Mouse (Mus musculus) midbrain, postnatal 0 days (tissue): ENCODE results near the gene Cygb. TPM values are rescaled to one million over a fixed set of nuclear protein-coding genes. Genes with fewer than 3 reads are reported as not detected.
"Not testable (repeated sequence)": the region's sequence is repeated elsewhere in the genome, so short reads cannot be mapped to it uniquely, and the experiment has no call there.

Source experiments
- ATAC-seq: fragments of 200-750 bp; cut with Nextera tagmentation; 2 replicates; pipeline ENCODE4 v1.8.0; 2017; ENCODE audit warnings: moderate number of reproducible peaks, mild to moderate bottlenecking, moderate TSS enrichment, moderate library complexity; ENCODE audit not compliant: low FRiP score
- DNase-seq: peaks from one replicate; pipeline ENCODE4 v3.0.0-alpha.2; 2015; ENCODE audit warnings: low spot score
- H3K27ac ChIP-seq: fragments of 300-500 bp; sonication (generic); 2 replicates; pipeline ENCODE4 v1.5.1; 2014; ENCODE audit warnings: low read depth, mild to moderate bottlenecking, low read length, mixed read lengths
- H3K27me3 ChIP-seq: fragments of 300-500 bp; sonication (generic); 2 replicates; pipeline ENCODE4 v1.6.1; 2014; ENCODE audit warnings: low read length, control low read depth, mixed read lengths; ENCODE audit not compliant: insufficient read depth
- H3K36me3 ChIP-seq: fragments of 300-500 bp; sonication (generic); 2 replicates; pipeline ENCODE4 v1.6.1; 2014; ENCODE audit warnings: low read length, control low read depth, mixed read lengths; ENCODE audit not compliant: insufficient read depth
- H3K4me1 ChIP-seq: fragments of 300-500 bp; sonication (generic); 2 replicates; pipeline ENCODE4 v1.6.1; 2014; ENCODE audit warnings: mild to moderate bottlenecking, control low read depth, antibody characterized with exemption, low read length, mixed read lengths; ENCODE audit not compliant: insufficient read depth
- H3K4me2 ChIP-seq: fragments of 300-500 bp; sonication (generic); 2 replicates; pipeline ENCODE4 v1.6.1; 2014; ENCODE audit warnings: low read depth, mild to moderate bottlenecking, low read length, mixed read lengths; ENCODE audit not compliant: poor library complexity, severe bottlenecking
- H3K4me3 ChIP-seq: fragments of 300-500 bp; sonication (generic); 2 replicates; pipeline ENCODE4 v1.5.1; 2014; ENCODE audit warnings: low read depth, mild to moderate bottlenecking, low read length, moderate library complexity
- H3K9ac ChIP-seq: fragments of 300-500 bp; sonication (generic); replicated peaks from 2 replicates; pipeline ENCODE4 v1.6.1; 2014; ENCODE audit warnings: mild to moderate bottlenecking, low read length, moderate library complexity, mixed read lengths; ENCODE audit not compliant: poor library complexity, severe bottlenecking
- H3K9me3 ChIP-seq: fragments of 300-500 bp; sonication (generic); 2 replicates; pipeline ENCODE4 v1.6.1; 2016; ENCODE audit warnings: low read length, control low read depth
- CTCF ChIP-seq: IDR thresholded peaks from 2 replicates; pipeline ENCODE4 v1.5.1; 2016; ENCODE audit warnings: antibody characterized with exemption, mild to moderate bottlenecking
- WGBS: fragments of 180-500 bp; shearing (Covaris S2); extraction: QIAGEN DNeasy Blood & Tissue Kit; methylation state at CpG from one replicate; pipeline ENCODE4 v1.1.7; 2014; 5-methylcytosine and 5-hydroxymethylcytosine counted together
- polyA plus RNA-seq: library from polyadenylated mRNA; unstranded; fragments of >200 nt; fragmentation: Nextera tagmentation; extraction: Ambion mirVana; gene quantifications from 2 replicates; pipeline ENCODE4 v1.2.1, GENCODE M21; 2015
- total RNA-seq: library from RNA; depleted of rRNA; stranded (reverse); fragments of >200 nt; gene quantifications from 2 replicates; pipeline ENCODE4 v1.2.3, GENCODE M21; 2014

The Cygb gene
- total and polyA plus RNA-seq, 2 experiments from 2014 or later: 40.5 to 44.2 TPM

DNA sequence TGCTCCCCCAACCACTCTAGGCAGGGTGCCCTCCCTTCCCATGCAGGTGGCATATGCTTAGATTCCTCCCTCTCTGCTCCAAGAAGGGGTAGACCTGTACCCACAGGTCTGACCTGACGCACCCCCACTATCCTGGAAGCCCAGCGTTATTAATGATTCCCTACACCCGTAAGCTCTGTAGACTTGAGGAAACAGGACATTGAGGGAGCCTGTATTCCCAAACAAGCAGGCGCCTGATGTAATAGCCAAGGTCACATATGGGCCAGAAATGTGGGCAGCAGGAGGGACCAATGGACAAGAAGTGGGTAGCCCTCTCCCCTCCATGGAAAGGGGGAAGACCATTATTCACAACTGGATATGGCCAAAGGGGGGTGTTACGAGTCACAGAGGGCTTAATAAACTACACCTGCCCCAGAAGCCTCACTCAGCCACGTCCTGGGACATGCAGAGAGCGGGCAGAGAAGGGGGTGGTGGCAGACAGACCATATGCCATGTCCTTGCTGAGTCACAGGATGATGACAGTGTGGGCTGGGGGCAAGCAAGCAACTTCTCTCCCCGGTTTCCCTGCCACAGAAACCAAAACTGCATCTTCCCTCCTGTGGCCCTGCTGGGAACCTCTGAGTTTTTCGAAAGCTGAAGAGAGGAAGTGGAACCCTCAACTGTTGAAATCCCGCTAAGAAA is 37.5 kb downstream of the Cygb start:
- no peak overlapping the region for H3K4me3 ChIP-seq
- no peaks in the 10 kb centered on the region for H3K36me3 ChIP-seq
- H3K9me3 ChIP-seq: no peaks in the 10 kb centered on the region
- no peak overlapping the region for H3K9ac ChIP-seq
- H3K4me2 ChIP-seq: no peak overlapping the region
- WGBS: 78% methylated on average over 10 of the region's 10 CpGs
- DNase-seq (no peak), ATAC-seq (no peak)
- H3K27ac ChIP-seq: no peak overlapping the region
- no peaks in the 10 kb centered on the region for H3K4me1 ChIP-seq
- TF ChIP-seq CTCF: no peak
- H3K27me3 ChIP-seq: peaks cover 5% of the 10 kb centered on the region; the same call in 1 of the 2 replicates

DNA sequence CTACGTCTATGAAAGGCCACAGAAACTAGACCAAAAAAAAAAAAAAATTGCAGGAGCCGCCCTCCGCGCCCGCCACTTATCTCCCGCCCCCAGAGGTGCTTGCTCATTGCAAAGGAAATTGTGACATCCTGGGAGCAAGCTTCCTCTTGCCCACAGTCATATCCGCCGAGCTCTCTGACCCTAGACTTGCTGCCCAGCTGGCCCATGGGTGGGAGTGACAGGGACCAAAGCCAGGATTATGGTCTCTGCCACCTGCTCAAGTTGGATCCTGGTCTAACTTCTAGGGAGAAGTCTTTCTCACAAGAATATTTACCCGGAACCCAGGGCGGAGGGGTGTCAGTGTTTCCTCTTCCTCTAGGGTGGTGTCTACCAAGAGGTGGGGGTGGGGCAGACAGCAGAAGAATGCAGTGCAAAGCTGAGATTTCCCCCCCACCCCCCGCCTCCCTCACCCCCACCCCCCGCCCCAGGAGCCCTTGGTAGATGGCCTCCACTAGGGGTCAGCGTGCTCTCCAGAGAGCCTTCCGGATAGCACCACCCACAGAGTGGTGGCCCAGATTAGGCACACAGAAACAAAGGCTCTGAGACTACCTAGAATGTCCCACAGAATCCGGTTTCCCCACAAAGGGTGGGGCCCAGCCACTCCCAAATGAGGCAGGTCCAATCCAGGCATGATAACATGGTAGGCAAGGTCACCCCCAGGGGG is 38.2 kb downstream of the Cygb start:
- Histone ChIP-seq H3K4me1 (no peaks in the 10 kb centered on the region), H3K27me3 (peaks cover 5% of the 10 kb centered on the region; the same call in 1 of the 2 replicates), H3K4me2 (no peak overlapping the region), H3K27ac (no peak overlapping the region), H3K36me3 (no peaks in the 10 kb centered on the region), H3K4me3 (no peak overlapping the region), H3K9me3 (no peaks in the 10 kb centered on the region), H3K9ac (no peak overlapping the region)
- WGBS: 53% methylated on average over 15 of the region's 15 CpGs
- DNase-seq: no peak
- 0 out of 2 replicates have a peak, but pooled peaks have one; percentile 7 for TF ChIP-seq CTCF
- no peak for ATAC-seq

DNA sequence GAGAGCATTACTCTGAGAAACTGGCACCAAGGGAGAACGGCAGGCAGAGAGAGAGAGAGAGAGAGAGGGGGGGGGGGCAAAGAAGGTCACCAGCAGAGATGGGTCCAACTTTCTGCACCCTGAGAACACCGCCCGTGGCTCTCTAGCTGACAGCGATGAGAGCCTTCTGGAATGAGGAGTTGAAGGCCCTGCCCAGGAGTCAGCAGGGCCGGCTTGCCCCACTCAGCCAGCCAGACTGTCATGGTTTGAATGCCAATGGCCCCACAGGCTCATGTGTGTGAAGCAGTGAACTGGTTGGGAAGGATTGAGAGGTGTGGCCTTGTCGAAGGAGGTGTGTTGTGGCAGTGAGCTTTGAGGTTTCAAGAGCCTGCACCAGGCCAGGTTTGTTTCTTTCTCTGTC is 40.9 kb downstream of the Cygb start:
- Histone ChIP-seq H3K9ac (no peak overlapping the region), H3K27ac (no peak overlapping the region), H3K4me2 (no peak overlapping the region), H3K4me1 (no peaks in the 10 kb centered on the region), H3K4me3 (no peak overlapping the region), H3K27me3 (no peaks in the 10 kb centered on the region), H3K9me3 (no peaks in the 10 kb centered on the region), H3K36me3 (no peaks in the 10 kb centered on the region)
- ATAC-seq (no peak), DNase-seq (no peak)
- 83% methylated on average over 6 of the region's 6 CpGs for WGBS
- TF ChIP-seq CTCF: no peak

DNA sequence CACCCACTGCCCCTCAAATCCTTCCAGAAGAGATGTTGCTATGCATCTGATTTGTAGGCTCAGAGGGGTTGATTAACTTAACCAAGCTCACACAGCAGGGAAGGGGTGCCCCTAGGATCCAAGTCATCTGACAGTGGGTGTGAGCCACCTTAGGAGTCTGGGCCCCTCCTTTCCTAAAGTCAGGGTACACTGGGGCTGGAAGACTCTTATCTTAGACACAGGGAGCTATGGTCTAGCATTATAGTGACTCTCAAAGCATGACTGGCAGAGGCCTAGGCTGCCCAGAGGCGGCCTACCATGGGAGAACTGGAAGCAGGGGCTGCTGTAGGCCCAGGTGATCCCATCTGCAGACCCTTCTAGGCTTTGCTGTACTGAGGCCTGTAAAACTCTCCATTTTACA is 41.6 kb downstream of the Cygb start:
- no peak overlapping the region for H3K4me2 ChIP-seq
- no peak for DNase-seq
- H3K9ac ChIP-seq: no peak overlapping the region
- H3K4me1 ChIP-seq: no peaks in the 10 kb centered on the region
- TF ChIP-seq CTCF: no peak
- WGBS: 83% methylated on average over 1 of the region's 1 CpGs
- H3K27me3 ChIP-seq: no peaks in the 10 kb centered on the region
- H3K36me3 ChIP-seq: no peaks in the 10 kb centered on the region
- H3K27ac ChIP-seq: no peak overlapping the region
- H3K9me3 ChIP-seq: no peaks in the 10 kb centered on the region
- no peak overlapping the region for H3K4me3 ChIP-seq
- no peak for ATAC-seq

DNA sequence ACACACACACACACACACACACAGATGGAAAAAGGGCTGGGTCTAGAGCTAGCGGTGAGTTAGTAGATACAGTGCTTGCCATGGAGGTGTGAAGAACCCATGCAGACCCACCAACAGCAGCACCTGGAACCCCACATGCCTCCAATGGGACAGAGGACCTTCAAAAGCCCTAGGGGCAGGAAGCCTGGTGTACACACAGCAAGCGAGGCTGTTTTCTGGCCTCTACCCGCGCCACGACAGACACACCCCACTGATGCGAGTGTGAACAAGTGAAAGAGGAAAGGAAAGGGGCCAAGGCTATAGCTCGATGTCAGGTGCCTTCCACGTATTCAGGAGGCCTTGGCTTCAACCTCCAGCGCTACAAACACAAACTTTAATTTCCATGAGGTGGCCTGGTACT is 42.2 kb downstream of the Cygb start:
- DNase-seq: no peak
- no peaks in the 10 kb centered on the region for H3K4me1 ChIP-seq
- H3K27ac ChIP-seq: no peak overlapping the region
- no peaks in the 10 kb centered on the region for H3K9me3 ChIP-seq
- H3K4me3 ChIP-seq: no peak overlapping the region
- no peak for ATAC-seq
- H3K27me3 ChIP-seq: no peaks in the 10 kb centered on the region
- 92% methylated on average over 9 of the region's 9 CpGs for WGBS
- H3K9ac ChIP-seq: no peak overlapping the region
- H3K4me2 ChIP-seq: no peak overlapping the region
- TF ChIP-seq CTCF: no peak
- no peaks in the 10 kb centered on the region for H3K36me3 ChIP-seq

DNA sequence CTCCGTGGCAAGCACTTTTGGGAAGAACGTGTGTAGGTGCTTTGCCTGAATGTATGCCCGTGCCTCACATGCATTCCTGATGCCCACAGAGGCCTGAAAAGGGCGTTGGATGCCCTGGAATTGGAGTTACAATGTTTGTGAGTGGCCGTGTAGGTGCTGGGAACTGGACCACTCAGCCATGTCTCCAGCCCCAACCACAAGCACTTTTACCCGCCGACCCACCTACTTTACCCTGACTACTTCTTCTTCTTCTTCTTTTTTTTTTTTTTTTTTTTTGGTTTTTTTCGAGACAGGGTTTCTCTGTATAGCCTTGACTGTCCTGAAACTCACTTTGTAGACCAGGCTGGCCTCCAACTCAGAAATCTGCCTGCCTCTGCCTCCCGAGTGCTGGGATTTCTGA is 42.9 kb downstream of the Cygb start:
- not testable (repeated sequence) for ATAC-seq, H3K4me3 ChIP-seq, H3K27me3 ChIP-seq, H3K9me3 ChIP-seq, H3K9ac ChIP-seq, H3K4me1 ChIP-seq, H3K4me2 ChIP-seq, DNase-seq, H3K27ac ChIP-seq, H3K36me3 ChIP-seq
- WGBS: 88% methylated on average over 8 of the region's 9 CpGs
